Mouse (Mus musculus) liver, embryonic 14.5 days (tissue): ENCODE measurements around the gene Tdo2. TPM values are rescaled to one million over a fixed set of nuclear protein-coding genes. Genes with fewer than 3 reads are reported as not detected.

Experiments used
- ATAC-seq: fragments of 200-750 bp; cut with Nextera tagmentation; 2 replicates; pipeline ENCODE4 v1.8.0; 2017; ENCODE audit warnings: moderate number of reproducible peaks, mild to moderate bottlenecking, moderate library complexity; ENCODE audit not compliant: insufficient read depth
- DNase-seq, 3 experiments: peaks; one replicate each; pipeline ENCODE4 v3.0.0-alpha.2; 2012 to 2013; ENCODE audit warnings: low read depth in 3 of 3, low spot score in 3 of 3
- H3K27ac ChIP-seq: fragments of 300-500 bp; sonication (generic); 2 replicates; pipeline ENCODE4 v1.5.1; 2014; ENCODE audit warnings: moderate library complexity, mild to moderate bottlenecking, control low read depth, inconsistent platforms
- H3K27me3 ChIP-seq: fragments of 300-500 bp; sonication (generic); 2 replicates; pipeline ENCODE4 v1.6.1; 2014; ENCODE audit warnings: mild to moderate bottlenecking, low read length, moderate library complexity; ENCODE audit not compliant: control insufficient read depth, insufficient read depth
- H3K36me3 ChIP-seq: fragments of 300-500 bp; sonication (generic); replicated peaks from 2 replicates; pipeline ENCODE4 v1.6.1; 2014; ENCODE audit warnings: low read depth; ENCODE audit not compliant: control insufficient read depth, insufficient read depth
- H3K4me1 ChIP-seq, 2 experiments: fragments of 200-500 bp in 1 of 2; fragments of 300-500 bp in 1 of 2; sonication (generic) in 1 of 2; replicated peaks; 2 replicates each; pipeline ENCODE4 v1.6.1; 2012 to 2014; ENCODE audit warnings: antibody characterized with exemption in 1 of 2, inconsistent platforms in 1 of 2, low read length in 1 of 2; ENCODE audit not compliant: control insufficient read depth in 2 of 2, insufficient read depth in 2 of 2
- H3K4me2 ChIP-seq: fragments of 300-500 bp; sonication (generic); 2 replicates; pipeline ENCODE4 v1.6.1; 2014; ENCODE audit warnings: low read depth, mild to moderate bottlenecking, control low read depth, moderate library complexity
- H3K4me3 ChIP-seq, 2 experiments: fragments of 200-500 bp in 1 of 2; fragments of 300-500 bp in 1 of 2; sonication (generic) in 1 of 2; 2 replicates each; pipeline ENCODE4 v1.5.1; 2012 to 2014; ENCODE audit warnings: low read depth in 2 of 2, low read length in 2 of 2, mild to moderate bottlenecking in 2 of 2, control low read depth in 1 of 2, inconsistent platforms in 1 of 2, moderate library complexity in 1 of 2; ENCODE audit not compliant: insufficient read depth in 1 of 2
- H3K9ac ChIP-seq: fragments of 300-500 bp; sonication (generic); replicated peaks from 2 replicates; pipeline ENCODE4 v1.6.1; 2014; ENCODE audit warnings: mild to moderate bottlenecking, control low read depth, moderate library complexity
- H3K9me3 ChIP-seq: fragments of 300-500 bp; sonication (generic); 2 replicates; pipeline ENCODE4 v1.6.1; 2016; ENCODE audit warnings: low read length, mixed read lengths; ENCODE audit not compliant: control insufficient read depth
- CTCF ChIP-seq: IDR thresholded peaks from 2 replicates; pipeline ENCODE4 v1.5.1; 2016; ENCODE audit warnings: antibody characterized with exemption, low read depth, control low read depth
- EP300 ChIP-seq: IDR thresholded peaks from 2 replicates; pipeline ENCODE4 v1.6.1; 2016; ENCODE audit warnings: antibody characterized with exemption, low read depth
- WGBS: fragments of 180-500 bp; shearing (Covaris S2); extraction: QIAGEN DNeasy Blood & Tissue Kit; methylation state at CpG from one replicate; pipeline ENCODE4 v1.1.7; 2014; ENCODE audit not compliant: insufficient replicate concordance; 5-methylcytosine and 5-hydroxymethylcytosine counted together
- polyA plus RNA-seq, 2 experiments: library from polyadenylated mRNA; depleted of rRNA in 1 of 2; stranded (reverse) in 1 of 2; unstranded in 1 of 2; fragments of >200 nt; fragmentation: Nextera tagmentation in 1 of 2; extraction: Ambion mirVana in 1 of 2; gene quantifications; 2 replicates each; pipeline versions ENCODE4 v1.2.1 to v1.2.3; 2012 to 2014

The Tdo2 gene
- polyA plus RNA-seq, 2 experiments, result 0.02 to 0.17 TPM

- ATAC-seq (no peak), DNase-seq (no peak)
- TF ChIP-seq EP300, result no peak
- no peak for TF ChIP-seq CTCF
- H3K9ac ChIP-seq, result no peak overlapping the region
- no peaks in the 10 kb centered on the region for H3K27me3 ChIP-seq
- H3K4me3 ChIP-seq, result no peak overlapping the region
- no peaks in the 10 kb centered on the region for H3K9me3 ChIP-seq
- H3K4me1 ChIP-seq, result no peaks in the 10 kb centered on the region
- H3K27ac ChIP-seq, result no peak overlapping the region
- WGBS, result 43% methylated on average over 2 of the region's 2 CpGs
- no peaks in the 10 kb centered on the region for H3K36me3 ChIP-seq
- H3K4me2 ChIP-seq, result no peak overlapping the region
These were observed 24.2 kb downstream of the Tdo2 start for GRCm38 (mm10) chr3:81951785-81952184.

- Histone ChIP-seq H3K27ac (no peak overlapping the region), H3K4me1 (no peaks in the 10 kb centered on the region), H3K27me3 (no peaks in the 10 kb centered on the region), H3K9ac (no peak overlapping the region), H3K36me3 (no peaks in the 10 kb centered on the region), H3K4me3 (no peak overlapping the region), H3K9me3 (no peaks in the 10 kb centered on the region), H3K4me2 (no peak overlapping the region)
- ATAC-seq, result no peak
- WGBS, result 16% methylated on average over 1 of the region's 1 CpGs
- TF ChIP-seq CTCF (no peak), EP300 (no peak)
- DNase-seq, result no peak
These were observed 27.0 kb downstream of the Tdo2 start for GRCm38 (mm10) chr3:81949048-81949447.

DNA sequence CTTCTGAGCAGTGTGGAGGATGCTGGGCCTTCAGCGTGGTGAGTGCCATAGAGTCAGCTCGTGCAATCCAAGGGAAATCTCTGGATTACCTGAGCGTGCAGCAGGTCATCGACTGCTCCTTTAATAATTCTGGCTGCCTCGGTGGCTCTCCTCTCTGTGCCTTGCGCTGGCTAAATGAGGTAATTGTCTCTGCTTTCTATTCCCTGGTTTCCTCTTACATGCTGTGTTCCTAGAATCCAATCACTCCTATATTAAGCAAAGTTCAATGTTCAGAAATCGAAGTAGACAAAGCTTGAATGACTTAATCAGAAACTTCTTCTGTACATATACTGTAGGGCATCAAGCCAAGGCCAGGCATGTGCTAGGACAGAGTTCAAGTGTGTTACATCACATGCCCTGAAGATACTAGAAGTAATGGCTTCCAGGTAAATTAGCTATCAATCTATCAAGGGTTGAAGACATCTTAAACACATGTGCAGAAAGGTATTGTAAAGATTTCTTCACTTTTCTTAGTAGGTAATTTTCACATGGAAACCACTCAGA lies 31.1 kb downstream of the Tdo2 start:
- Histone ChIP-seq H3K4me1 (no peaks in the 10 kb centered on the region), H3K27me3 (no peaks in the 10 kb centered on the region), H3K9me3 (no peaks in the 10 kb centered on the region), H3K9ac (no peak overlapping the region), H3K27ac (no peak overlapping the region), H3K4me2 (no peak overlapping the region), H3K36me3 (no peaks in the 10 kb centered on the region), H3K4me3 (no peak overlapping the region)
- DNase-seq, result no peak
- no peak for ATAC-seq
- 78% methylated on average over 7 of the region's 7 CpGs for WGBS
- TF ChIP-seq CTCF, result no peak
- TF ChIP-seq EP300, result no peak

GRCm38 (mm10) chr3:81943097-81943496 lies 32.9 kb downstream of the Tdo2 start:
- H3K4me1 ChIP-seq, result no peaks in the 10 kb centered on the region
- WGBS, result 69% methylated on average over 3 of the region's 3 CpGs
- no peak overlapping the region for H3K27ac ChIP-seq
- H3K36me3 ChIP-seq, result no peaks in the 10 kb centered on the region
- TF ChIP-seq EP300 (no peak), CTCF (no peak)
- H3K9me3 ChIP-seq, result no peaks in the 10 kb centered on the region
- H3K27me3 ChIP-seq, result no peaks in the 10 kb centered on the region
- H3K4me2 ChIP-seq, result no peak overlapping the region
- H3K4me3 ChIP-seq, result no peak overlapping the region
- H3K9ac ChIP-seq, result no peak overlapping the region
- DNase-seq (no peak), ATAC-seq (no peak)

- Histone ChIP-seq H3K4me3 (no peak overlapping the region), H3K9me3 (no peaks in the 10 kb centered on the region), H3K4me1 (no peaks in the 10 kb centered on the region), H3K27ac (no peak overlapping the region), H3K27me3 (no peaks in the 10 kb centered on the region), H3K36me3 (no peaks in the 10 kb centered on the region), H3K4me2 (no peak overlapping the region), H3K9ac (no peak overlapping the region)
- no peak for ATAC-seq
- WGBS, result 62% methylated on average over 3 of the region's 3 CpGs
- DNase-seq, result no peak
- no peak for TF ChIP-seq CTCF
These were observed 33.7 kb downstream of the Tdo2 start for GRCm38 (mm10) chr3:81942341-81942740.
